Mouse (Mus musculus) heart, postnatal 0 days (tissue): ENCODE data around the gene Frmpd2. TPM values are rescaled to one million over a fixed set of nuclear protein-coding genes. Genes with fewer than 3 reads are reported as not detected.
A peak's percentile ranks its signal among the peaks of the same experiment; 100 is the strongest.

Experiments used
- ATAC-seq: fragments of 200-750 bp; cut with Nextera tagmentation; 2 replicates; pipeline ENCODE4 v1.8.0; 2017; ENCODE audit warnings: low read depth, moderate number of reproducible peaks, moderate library complexity; ENCODE audit not compliant: insufficient read depth
- DNase-seq: peaks from one replicate; pipeline ENCODE4 v3.0.0-alpha.2; 2016; ENCODE audit warnings: low spot score
- H3K27ac ChIP-seq: fragments of 300-500 bp; sonication (generic); 2 replicates; pipeline ENCODE4 v1.5.1; 2014; ENCODE audit warnings: low read depth, mild to moderate bottlenecking
- H3K27me3 ChIP-seq: fragments of 300-500 bp; sonication (generic); 2 replicates; pipeline ENCODE4 v1.6.1; 2014; ENCODE audit warnings: low read length, mixed read lengths; ENCODE audit not compliant: control insufficient read depth, insufficient read depth
- H3K36me3 ChIP-seq: fragments of 300-500 bp; sonication (generic); replicated peaks from 2 replicates; pipeline ENCODE4 v1.6.1; 2014; ENCODE audit warnings: low read length, mixed read lengths; ENCODE audit not compliant: control insufficient read depth, insufficient read depth
- H3K4me1 ChIP-seq: fragments of 300-500 bp; sonication (generic); 2 replicates; pipeline ENCODE4 v1.6.1; 2014; ENCODE audit warnings: antibody characterized with exemption; ENCODE audit not compliant: control insufficient read depth, insufficient read depth
- H3K4me2 ChIP-seq: fragments of 300-500 bp; sonication (generic); 2 replicates; pipeline ENCODE4 v1.6.1; 2014; ENCODE audit warnings: low read depth, mild to moderate bottlenecking, low read length, moderate library complexity
- H3K4me3 ChIP-seq: fragments of 300-500 bp; sonication (generic); 2 replicates; pipeline ENCODE4 v1.5.1; 2014; ENCODE audit warnings: low read depth, low read length
- H3K9ac ChIP-seq: fragments of 300-500 bp; sonication (generic); replicated peaks from 2 replicates; pipeline ENCODE4 v1.6.1; 2014; ENCODE audit warnings: low read depth, low read length, mixed read lengths
- H3K9me3 ChIP-seq: fragments of 300-500 bp; sonication (generic); replicated peaks from 2 replicates; pipeline ENCODE4 v1.6.1; 2016; ENCODE audit warnings: low read length; ENCODE audit not compliant: control insufficient read depth
- CTCF ChIP-seq: IDR thresholded peaks from 2 replicates; pipeline ENCODE4 v1.5.1; 2016; ENCODE audit warnings: antibody characterized with exemption, control low read depth, low read depth
- EP300 ChIP-seq: IDR thresholded peaks from 2 replicates; pipeline ENCODE4 v1.6.1; 2016; ENCODE audit warnings: antibody characterized with exemption, low read depth
- WGBS: fragments of 180-500 bp; shearing (Covaris S2); extraction: QIAGEN DNeasy Blood & Tissue Kit; methylation state at CpG from one replicate; pipeline ENCODE4 v1.1.7; 2014; 5-methylcytosine and 5-hydroxymethylcytosine counted together
- polyA plus RNA-seq: library from polyadenylated mRNA; unstranded; fragments of >200 nt; fragmentation: Nextera tagmentation; extraction: Ambion mirVana; gene quantifications from 2 replicates; pipeline ENCODE4 v1.2.1, GENCODE M21; 2015
- total RNA-seq: library from RNA; depleted of rRNA; stranded (reverse); fragments of >200 nt; gene quantifications from 2 replicates; pipeline ENCODE4 v1.2.3, GENCODE M21; 2014; ENCODE audit warnings: low replicate concordance

Gene Frmpd2
- total and polyA plus RNA-seq, 2 experiments from 2014 or later: 0.03 TPM; not detected in 1

DNA sequence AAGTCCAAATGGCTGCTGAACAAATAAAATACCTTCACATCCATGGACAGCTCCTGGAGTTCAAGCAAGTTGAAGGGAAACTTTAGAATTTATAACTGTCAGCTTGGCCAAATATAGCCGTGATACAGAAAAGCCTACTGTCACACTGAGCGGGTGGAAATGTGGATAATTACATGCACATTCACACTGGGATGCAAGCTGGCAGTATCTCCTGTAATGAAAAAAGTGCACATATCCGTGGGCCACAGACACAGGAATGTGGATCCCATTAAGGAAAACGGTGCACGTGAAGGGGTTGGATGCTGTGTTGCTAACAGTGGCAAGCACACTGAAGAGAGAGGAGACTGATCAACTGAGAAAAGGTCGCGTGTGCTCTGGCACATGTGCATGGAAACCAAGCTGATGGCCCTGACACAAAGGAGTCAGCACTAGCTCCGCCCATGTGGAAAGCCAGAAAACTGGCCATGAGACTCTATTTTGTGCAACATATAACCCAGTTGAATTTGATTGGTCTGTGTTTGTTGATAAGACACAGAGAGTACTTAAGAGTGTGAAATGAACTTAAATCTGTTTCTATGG is 74.2 kb downstream of the Frmpd2 start:
- Histone ChIP-seq H3K4me1 (no peaks in the 10 kb centered on the region), H3K27me3 (no peaks in the 10 kb centered on the region), H3K4me3 (no peak overlapping the region), H3K4me2 (no peak overlapping the region), H3K9me3 (no peaks in the 10 kb centered on the region), H3K9ac (no peak overlapping the region), H3K27ac (no peak overlapping the region), H3K36me3 (no peaks in the 10 kb centered on the region)
- ATAC-seq: no peak
- 75% methylated on average over 8 of the region's 8 CpGs for WGBS
- TF ChIP-seq EP300 (no peak), CTCF (no peak)
- DNase-seq: no peak

DNA sequence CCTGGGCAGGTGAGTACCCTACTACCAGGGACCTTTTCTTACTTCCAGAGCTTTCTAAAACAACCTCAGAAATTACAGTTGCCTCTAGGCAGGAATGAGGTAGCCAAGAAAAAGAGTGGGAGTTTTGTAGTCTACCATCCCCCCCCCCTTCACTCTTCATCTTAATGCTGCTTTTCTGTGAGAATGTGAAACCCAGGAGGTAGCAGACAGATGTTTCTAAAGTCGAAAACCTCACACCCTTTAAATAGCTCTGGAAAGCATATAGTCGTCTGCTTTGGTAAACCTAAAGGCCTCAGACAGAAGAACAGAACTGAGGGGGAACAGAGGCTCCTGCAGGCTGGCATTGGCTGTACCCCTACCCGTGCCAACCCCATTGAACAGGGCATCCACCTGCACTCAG is 77.2 kb downstream of the Frmpd2 start:
- Histone ChIP-seq H3K4me3 (no peak overlapping the region), H3K36me3 (no peaks in the 10 kb centered on the region), H3K9me3 (no peaks in the 10 kb centered on the region), H3K4me1 (no peaks in the 10 kb centered on the region), H3K4me2 (no peak overlapping the region), H3K27me3 (no peaks in the 10 kb centered on the region), H3K9ac (no peak overlapping the region), H3K27ac (no peak overlapping the region)
- TF ChIP-seq EP300 (no peak), CTCF (no peak)
- WGBS: 50% methylated on average over 3 of the region's 3 CpGs
- ATAC-seq: no peak
- no peak for DNase-seq

DNA sequence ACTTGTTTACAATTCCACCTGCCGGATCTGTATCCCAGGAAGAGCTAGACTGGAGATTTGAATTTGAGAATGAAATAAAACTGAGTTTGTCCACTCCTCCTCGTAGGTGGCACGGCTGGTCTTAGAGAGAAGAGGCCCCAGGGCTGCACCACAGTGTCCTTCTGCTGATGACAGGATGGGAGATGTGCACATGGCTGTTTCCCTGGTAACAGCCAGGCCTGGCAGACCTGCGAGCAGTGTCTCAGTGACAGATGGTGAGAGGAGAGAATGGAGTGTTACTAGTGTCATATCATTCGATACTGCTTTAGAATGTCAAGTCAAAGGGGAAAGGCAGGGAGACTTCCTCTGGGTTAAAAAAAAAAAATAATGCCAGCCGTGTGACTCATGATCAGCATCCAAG is 78.4 kb downstream of the Frmpd2 start:
- 54% methylated on average over 6 of the region's 6 CpGs for WGBS
- no peaks in the 10 kb centered on the region for H3K9me3 ChIP-seq
- no peak overlapping the region for H3K4me3 ChIP-seq
- H3K4me1 ChIP-seq: no peaks in the 10 kb centered on the region
- DNase-seq (no peak), ATAC-seq (no peak)
- no peaks in the 10 kb centered on the region for H3K27me3 ChIP-seq
- H3K27ac ChIP-seq: no peak overlapping the region
- H3K36me3 ChIP-seq: no peaks in the 10 kb centered on the region
- H3K9ac ChIP-seq: no peak overlapping the region
- H3K4me2 ChIP-seq: no peak overlapping the region
- TF ChIP-seq EP300 (no peak), CTCF (no peak)

DNA sequence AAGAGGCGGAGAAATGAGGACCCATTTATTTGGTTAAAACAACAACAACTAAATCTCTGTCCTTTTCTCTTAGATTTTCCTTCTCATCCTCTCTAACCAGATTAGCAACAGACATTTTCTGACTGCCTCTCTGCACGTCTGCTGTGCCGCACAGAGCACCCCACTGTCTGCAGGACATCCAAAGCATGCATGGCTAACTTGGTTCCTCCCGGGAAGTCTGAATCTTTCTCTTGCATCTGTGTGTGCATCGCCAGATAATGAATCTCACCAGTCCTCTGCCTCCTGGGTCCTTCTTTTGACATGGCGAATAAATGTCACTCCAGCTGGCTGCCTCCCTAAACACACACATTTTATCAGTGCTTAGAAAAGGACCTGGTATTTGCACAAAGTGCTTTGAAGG is 99.2 kb downstream of the Frmpd2 start:
- Histone ChIP-seq H3K4me3 (no peak overlapping the region), H3K9ac (no peak overlapping the region), H3K9me3 (no peaks in the 10 kb centered on the region), H3K4me1 (no peaks in the 10 kb centered on the region), H3K4me2 (no peak overlapping the region), H3K36me3 (no peaks in the 10 kb centered on the region), H3K27ac (no peak overlapping the region), H3K27me3 (no peaks in the 10 kb centered on the region)
- ATAC-seq: no peak
- TF ChIP-seq EP300 (no peak), CTCF (no peak)
- WGBS: 51% methylated on average over 6 of the region's 6 CpGs
- no peak for DNase-seq

DNA sequence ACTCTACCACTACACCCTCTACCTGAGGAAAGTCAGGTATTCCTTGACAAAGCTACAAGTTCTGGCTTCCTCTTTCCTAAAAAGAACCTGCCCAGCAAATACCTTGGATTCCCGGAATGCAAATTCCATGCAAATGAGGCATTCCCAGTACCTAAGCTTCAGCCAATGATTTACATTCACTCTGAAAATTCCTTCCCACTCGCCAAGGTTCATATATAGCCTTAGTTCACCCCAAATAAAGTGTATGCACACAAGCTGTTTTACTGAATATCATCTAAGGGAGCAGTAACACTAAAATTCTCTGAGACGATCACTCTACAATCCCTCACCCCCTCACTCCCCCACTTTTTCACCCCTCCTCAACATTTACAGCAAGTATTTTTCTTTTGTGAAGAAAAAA is 102.1 kb downstream of the Frmpd2 start:
- Histone ChIP-seq H3K9ac (no peak overlapping the region), H3K9me3 (no peaks in the 10 kb centered on the region), H3K4me2 (no peak overlapping the region), H3K27ac (no peak overlapping the region), H3K27me3 (no peaks in the 10 kb centered on the region), H3K36me3 (no peaks in the 10 kb centered on the region), H3K4me1 (no peaks in the 10 kb centered on the region), H3K4me3 (no peak overlapping the region)
- DNase-seq (no peak), ATAC-seq (no peak)
- TF ChIP-seq EP300: no peak
- TF ChIP-seq CTCF: no peak
- 70% methylated on average over 3 of the region's 3 CpGs for WGBS

DNA sequence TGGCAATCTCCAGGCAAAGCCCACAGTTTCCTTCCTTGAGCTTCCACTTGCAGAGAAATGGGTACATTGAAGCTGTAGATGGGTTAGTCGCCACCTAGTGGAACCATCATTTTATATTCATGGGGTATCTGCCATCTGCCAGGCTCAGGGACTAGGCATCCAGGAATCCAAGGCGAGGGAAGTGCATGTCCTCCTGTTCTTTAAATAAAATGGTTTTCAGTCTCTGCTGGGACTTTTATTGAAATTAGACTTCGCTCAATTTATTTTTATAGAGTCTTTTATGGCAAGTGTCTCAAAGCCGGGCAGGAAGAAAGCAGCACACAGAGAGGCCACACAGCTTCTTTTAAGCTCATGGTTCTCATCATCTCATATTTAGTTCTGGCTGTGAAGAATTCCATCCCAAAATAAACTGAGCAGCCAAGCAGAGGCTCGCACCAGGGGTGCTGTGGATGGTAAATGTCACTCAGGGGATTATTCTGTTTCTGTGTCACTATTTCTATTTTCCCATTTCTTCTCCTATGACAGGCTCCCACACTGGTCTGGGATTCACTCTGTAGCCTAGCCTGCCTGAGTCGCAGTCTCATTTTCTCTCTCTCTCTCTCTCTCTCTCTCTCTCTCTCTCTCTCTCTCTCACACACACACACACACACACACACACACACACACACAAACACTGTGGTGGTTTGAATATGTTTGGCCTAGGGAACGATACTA is 108.4 kb downstream of the Frmpd2 start:
- no peaks in the 10 kb centered on the region for H3K9me3 ChIP-seq
- ATAC-seq: no peak

More for the DNA sequence above, 108.4 kb downstream of the Frmpd2 start:
- H3K4me2 ChIP-seq: no peak overlapping the region
- H3K9ac ChIP-seq: no peak overlapping the region
- no peaks in the 10 kb centered on the region for H3K36me3 ChIP-seq
- H3K27me3 ChIP-seq: no peaks in the 10 kb centered on the region
- TF ChIP-seq EP300: no peak
- TF ChIP-seq CTCF: peak; percentile 8; the same call in 1 of the 2 replicates
- H3K4me1 ChIP-seq: no peaks in the 10 kb centered on the region
- WGBS: 63% methylated on average over 7 of the region's 7 CpGs
- no peak overlapping the region for H3K4me3 ChIP-seq
- DNase-seq: no peak
- H3K27ac ChIP-seq: no peak overlapping the region
